Mouse (Mus musculus) heart, postnatal 0 days (tissue): ENCODE data around the gene Cpeb1. TPM values are rescaled to one million over a fixed set of nuclear protein-coding genes. Genes with fewer than 3 reads are reported as not detected.

ENCODE experiments used
- ATAC-seq: fragments of 200-750 bp; cut with Nextera tagmentation; 2 replicates; pipeline ENCODE4 v1.8.0; 2017; ENCODE audit warnings: low read depth, moderate number of reproducible peaks, moderate library complexity; ENCODE audit not compliant: insufficient read depth
- DNase-seq: peaks from one replicate; pipeline ENCODE4 v3.0.0-alpha.2; 2016; ENCODE audit warnings: low spot score
- H3K27ac ChIP-seq: fragments of 300-500 bp; sonication (generic); 2 replicates; pipeline ENCODE4 v1.5.1; 2014; ENCODE audit warnings: low read depth, mild to moderate bottlenecking
- H3K27me3 ChIP-seq: fragments of 300-500 bp; sonication (generic); 2 replicates; pipeline ENCODE4 v1.6.1; 2014; ENCODE audit warnings: low read length, mixed read lengths; ENCODE audit not compliant: control insufficient read depth, insufficient read depth
- H3K36me3 ChIP-seq: fragments of 300-500 bp; sonication (generic); replicated peaks from 2 replicates; pipeline ENCODE4 v1.6.1; 2014; ENCODE audit warnings: low read length, mixed read lengths; ENCODE audit not compliant: control insufficient read depth, insufficient read depth
- H3K4me1 ChIP-seq: fragments of 300-500 bp; sonication (generic); 2 replicates; pipeline ENCODE4 v1.6.1; 2014; ENCODE audit warnings: antibody characterized with exemption; ENCODE audit not compliant: control insufficient read depth, insufficient read depth
- H3K4me2 ChIP-seq: fragments of 300-500 bp; sonication (generic); 2 replicates; pipeline ENCODE4 v1.6.1; 2014; ENCODE audit warnings: low read depth, mild to moderate bottlenecking, low read length, moderate library complexity
- H3K4me3 ChIP-seq: fragments of 300-500 bp; sonication (generic); 2 replicates; pipeline ENCODE4 v1.5.1; 2014; ENCODE audit warnings: low read depth, low read length
- H3K9ac ChIP-seq: fragments of 300-500 bp; sonication (generic); replicated peaks from 2 replicates; pipeline ENCODE4 v1.6.1; 2014; ENCODE audit warnings: low read depth, low read length, mixed read lengths
- H3K9me3 ChIP-seq: fragments of 300-500 bp; sonication (generic); replicated peaks from 2 replicates; pipeline ENCODE4 v1.6.1; 2016; ENCODE audit warnings: low read length; ENCODE audit not compliant: control insufficient read depth
- CTCF ChIP-seq: IDR thresholded peaks from 2 replicates; pipeline ENCODE4 v1.5.1; 2016; ENCODE audit warnings: antibody characterized with exemption, control low read depth, low read depth
- EP300 ChIP-seq: IDR thresholded peaks from 2 replicates; pipeline ENCODE4 v1.6.1; 2016; ENCODE audit warnings: antibody characterized with exemption, low read depth
- WGBS: fragments of 180-500 bp; shearing (Covaris S2); extraction: QIAGEN DNeasy Blood & Tissue Kit; methylation state at CpG from one replicate; pipeline ENCODE4 v1.1.7; 2014; 5-methylcytosine and 5-hydroxymethylcytosine counted together
- polyA plus RNA-seq: library from polyadenylated mRNA; unstranded; fragments of >200 nt; fragmentation: Nextera tagmentation; extraction: Ambion mirVana; gene quantifications from 2 replicates; pipeline ENCODE4 v1.2.1, GENCODE M21; 2015
- total RNA-seq: library from RNA; depleted of rRNA; stranded (reverse); fragments of >200 nt; gene quantifications from 2 replicates; pipeline ENCODE4 v1.2.3, GENCODE M21; 2014; ENCODE audit warnings: low replicate concordance

Cpeb1 gene
- total and polyA plus RNA-seq, 2 experiments from 2014 or later, result 1.3 to 2.2 TPM

DNA sequence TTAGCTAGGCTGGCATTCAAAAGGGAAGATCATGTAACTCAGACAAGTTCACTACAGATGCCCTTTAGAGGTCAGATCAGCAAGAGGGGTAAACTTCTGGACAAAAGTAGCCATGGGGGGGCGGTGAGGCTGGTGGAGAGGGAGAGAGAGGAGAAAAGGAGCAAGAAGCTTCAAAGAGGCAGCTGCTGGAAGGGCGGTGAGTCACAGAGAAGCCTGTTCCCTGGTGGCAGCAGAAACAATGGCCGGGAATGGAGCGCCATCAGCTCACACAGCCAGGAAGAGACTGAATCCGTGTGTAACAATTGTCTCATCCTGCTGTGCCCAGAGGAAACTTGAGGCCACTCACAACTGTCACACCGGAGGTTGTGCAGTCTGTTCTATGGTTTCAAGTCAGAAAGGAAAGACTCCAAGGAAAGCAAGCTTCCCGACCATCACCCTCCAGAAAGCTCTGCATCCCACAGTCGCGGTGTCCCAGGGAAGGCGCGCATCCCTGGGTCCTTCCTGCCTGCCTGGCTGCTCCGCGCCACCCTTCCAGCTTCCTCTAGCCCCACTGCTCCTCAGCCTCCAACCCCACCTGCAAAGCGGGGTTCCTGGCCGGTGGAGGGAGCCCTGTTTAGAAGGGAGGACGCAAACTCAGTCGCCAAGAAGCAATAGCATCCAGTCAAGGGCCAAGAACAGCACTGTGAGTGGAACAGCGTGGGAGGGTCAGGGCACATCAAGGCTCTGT is 119.4 kb downstream of the Cpeb1 start:
- Histone ChIP-seq H3K9me3 (no peaks in the 10 kb centered on the region), H3K36me3 (peaks cover 36% of the 10 kb centered on the region), H3K27me3 (no peaks in the 10 kb centered on the region), H3K27ac (peak overlapping the region; percentile 86), H3K4me1 (no peaks in the 10 kb centered on the region), H3K4me3 (no peak overlapping the region), H3K9ac (no peak overlapping the region), H3K4me2 (peak overlapping the region; percentile 17; the same call in 1 of the 2 replicates)
- 63% methylated on average over 18 of the region's 18 CpGs for WGBS
- TF ChIP-seq EP300, result peak; percentile 57; the same call in 1 of the 2 replicates
- peak; percentile 2; the same call in 1 of the 2 replicates for TF ChIP-seq CTCF
- DNase-seq, result peak; percentile 44
- peak; percentile 76 for ATAC-seq

DNA sequence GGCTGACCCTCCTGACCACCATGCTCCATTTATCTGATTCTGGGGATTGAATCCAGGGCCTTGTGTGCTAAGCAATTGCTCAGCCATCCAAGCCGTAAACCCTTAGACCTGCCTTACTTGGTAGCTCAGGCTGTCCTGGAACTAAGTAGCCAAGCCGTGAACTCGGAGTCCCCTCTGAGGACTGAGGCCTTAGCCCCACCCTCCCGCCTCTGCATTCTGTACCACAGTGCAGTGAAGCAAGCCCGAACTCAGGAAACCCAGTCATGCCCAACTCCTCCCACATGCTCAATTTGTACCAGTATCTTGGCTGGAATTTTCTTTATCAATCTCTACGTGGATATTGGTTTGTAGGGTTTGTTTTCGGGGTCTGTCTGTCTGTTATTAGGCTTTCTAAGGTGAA is 123.4 kb downstream of the Cpeb1 start:
- DNase-seq (no peak), ATAC-seq (no peak)
- no peaks in the 10 kb centered on the region for H3K27me3 ChIP-seq
- no peak overlapping the region for H3K4me3 ChIP-seq
- H3K27ac ChIP-seq, result no peak overlapping the region
- no peak overlapping the region for H3K4me2 ChIP-seq
- WGBS, result 75% methylated on average over 7 of the region's 7 CpGs
- H3K9ac ChIP-seq, result no peak overlapping the region
- TF ChIP-seq CTCF (no peak), EP300 (no peak)
- H3K9me3 ChIP-seq, result no peaks in the 10 kb centered on the region
- no peaks in the 10 kb centered on the region for H3K4me1 ChIP-seq
- H3K36me3 ChIP-seq, result peaks cover 23% of the 10 kb centered on the region

DNA sequence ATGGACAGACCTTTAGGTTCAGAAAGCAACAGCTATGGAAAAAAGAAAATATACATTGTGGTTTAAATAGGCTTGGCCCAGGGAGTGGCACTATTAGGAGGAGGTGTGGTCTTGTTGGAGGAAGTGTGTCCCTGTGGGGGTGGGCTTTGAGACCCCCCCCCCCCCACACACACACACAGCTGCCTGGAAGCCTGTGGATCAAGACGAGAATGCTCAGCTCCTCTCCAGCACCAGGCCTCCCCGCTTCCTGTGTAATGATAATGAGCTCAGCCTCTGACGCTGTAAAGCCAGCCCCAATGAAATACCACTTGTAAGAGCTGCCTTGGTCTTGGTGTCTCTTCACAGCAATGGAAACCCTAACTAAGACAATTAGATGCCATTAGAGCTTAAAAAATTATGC is 124.5 kb downstream of the Cpeb1 start:
- 24% methylated on average over 3 of the region's 3 CpGs for WGBS
- H3K9ac ChIP-seq, result no peak overlapping the region
- peak overlapping the region; percentile 11; the same call in 1 of the 2 replicates for H3K27ac ChIP-seq

DNA sequence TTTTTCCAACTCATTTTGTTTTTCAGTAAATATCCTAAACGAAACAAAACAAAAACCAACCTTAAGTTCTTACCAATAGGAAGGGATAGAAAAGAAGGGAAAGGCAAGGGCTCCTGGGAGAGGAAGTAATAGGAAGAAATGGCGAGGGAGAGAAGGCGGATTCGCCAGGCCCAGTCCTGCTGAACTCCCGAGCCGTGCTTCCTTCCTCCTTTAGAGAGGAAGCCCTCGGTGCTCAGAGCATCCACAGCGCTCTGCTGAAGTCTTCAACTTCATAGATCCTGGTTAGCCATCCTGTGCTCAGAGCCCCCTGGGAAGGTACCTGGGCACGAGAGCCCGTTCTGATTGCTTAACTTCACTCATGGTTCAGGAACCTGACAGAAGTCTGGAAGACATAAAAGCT is 127.6 kb downstream of the Cpeb1 start:
- DNase-seq, result no peak
- Histone ChIP-seq H3K4me3 (no peak overlapping the region), H3K27ac (no peak overlapping the region), H3K4me2 (no peak overlapping the region), H3K9me3 (no peaks in the 10 kb centered on the region), H3K36me3 (peaks cover 24% of the 10 kb centered on the region), H3K4me1 (no peaks in the 10 kb centered on the region), H3K9ac (no peak overlapping the region), H3K27me3 (no peaks in the 10 kb centered on the region)
- no peak for ATAC-seq
- TF ChIP-seq EP300 (no peak), CTCF (no peak)
- WGBS, result 76% methylated on average over 10 of the region's 10 CpGs

More for the DNA sequence above, 124.5 kb downstream of the Cpeb1 start:
- Histone ChIP-seq H3K9me3 (no peaks in the 10 kb centered on the region), H3K4me1 (no peaks in the 10 kb centered on the region), H3K4me3 (no peak overlapping the region), H3K36me3 (peaks cover 24% of the 10 kb centered on the region; the same call in 1 of the 2 replicates), H3K4me2 (no peak overlapping the region), H3K27me3 (no peaks in the 10 kb centered on the region)
- DNase-seq, result no peak
- TF ChIP-seq EP300 (no peak), CTCF (no peak)
- no peak for ATAC-seq

DNA sequence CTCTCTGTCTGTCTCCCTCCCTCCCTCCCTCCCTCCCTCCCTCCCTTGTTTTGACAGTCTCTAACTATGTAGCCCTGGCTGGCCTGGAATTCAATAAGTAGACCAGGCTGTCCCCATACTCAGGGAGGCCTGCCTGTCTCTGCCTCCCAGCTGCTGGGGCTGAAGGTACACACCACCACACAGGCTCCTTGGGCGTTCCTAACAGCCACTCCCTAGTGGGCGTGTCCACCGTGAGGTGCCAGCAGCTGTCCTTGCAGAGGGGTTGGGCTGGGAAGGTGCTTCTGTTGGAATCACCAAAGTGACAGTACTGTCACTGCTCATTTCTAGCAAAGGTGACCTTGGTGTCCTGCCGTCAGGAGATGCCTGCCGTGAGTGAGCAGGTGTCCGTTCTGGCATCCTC is 128.4 kb downstream of the Cpeb1 start:
- Histone ChIP-seq H3K4me3 (no peak overlapping the region), H3K4me2 (no peak overlapping the region), H3K4me1 (no peaks in the 10 kb centered on the region), H3K9me3 (no peaks in the 10 kb centered on the region), H3K27me3 (no peaks in the 10 kb centered on the region), H3K36me3 (peaks cover 20% of the 10 kb centered on the region), H3K9ac (no peak overlapping the region), H3K27ac (no peak overlapping the region)
- DNase-seq, result no peak
- TF ChIP-seq EP300 (no peak), CTCF (no peak)
- ATAC-seq, result no peak
- 74% methylated on average over 6 of the region's 6 CpGs for WGBS

DNA sequence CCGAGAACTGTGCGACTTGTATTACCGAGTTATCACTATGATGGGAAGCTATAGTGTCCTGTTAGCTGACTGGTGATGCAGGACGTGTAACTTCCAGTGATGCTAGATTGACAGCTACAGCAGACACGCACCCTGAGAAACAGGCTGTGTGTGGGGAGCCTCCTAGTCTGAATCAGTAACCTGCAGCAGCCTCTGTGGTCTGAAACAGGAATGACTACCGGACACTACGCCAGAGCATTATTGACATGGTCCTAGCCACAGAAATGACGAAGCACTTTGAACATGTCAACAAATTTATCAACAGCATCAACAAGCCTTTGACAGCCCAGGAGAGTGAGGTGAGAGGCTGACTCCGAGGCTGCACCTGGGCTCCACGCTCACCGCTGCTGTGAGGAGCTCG is 129.2 kb downstream of the Cpeb1 start:
- Histone ChIP-seq H3K4me3 (no peak overlapping the region), H3K9ac (no peak overlapping the region), H3K9me3 (no peaks in the 10 kb centered on the region), H3K27me3 (no peaks in the 10 kb centered on the region), H3K4me2 (no peak overlapping the region), H3K27ac (no peak overlapping the region), H3K4me1 (no peaks in the 10 kb centered on the region), H3K36me3 (peaks cover 20% of the 10 kb centered on the region)
- DNase-seq (no peak), ATAC-seq (no peak)
- no peak for TF ChIP-seq CTCF
- TF ChIP-seq EP300, result no peak
- WGBS, result 81% methylated on average over 12 of the region's 12 CpGs
